Mouse (Mus musculus): ENCODE results near the gene Litaf. TPM values are rescaled to one million over a fixed set of nuclear protein-coding genes. Genes with fewer than 3 reads are reported as not detected.
"Not testable (repeated sequence)": the region's sequence is repeated elsewhere in the genome, so short reads cannot be mapped to it uniquely, and the experiment has no call there.

Gene Litaf
- polyA plus RNA-seq, 1 experiment from 2014 or later = 69.5 TPM

GRCm38 (mm10) chr16:11016353-11016752, 49.6 kb downstream of the Litaf start:
- TF ChIP-seq CTCF (IDR thresholded peaks at IDR 0.05; ENCODE audit: low read depth) (no peak), EP300 (optimal IDR thresholded peaks at IDR 0.05) (no peak)
- peak; percentile 88 for ATAC-seq (ENCODE audit: low FRiP score, low TSS enrichment)
- Histone ChIP-seq H3K36me3 (ENCODE audit: control insufficient read depth, insufficient read depth, low read length) (no peaks in the 10 kb centered on the region), H3K27ac (replicated peaks) (peak overlapping the region; percentile 18; the same call in 1 of the 2 replicates), H3K9ac (ENCODE audit: low read length) (no peak overlapping the region), H3K4me3 (ENCODE audit: low read depth, low read length) (no peak overlapping the region), H3K4me1 (replicated peaks; ENCODE audit: control insufficient read depth, insufficient read depth) (peaks cover 2% of the 10 kb centered on the region; the same call in 1 of the 2 replicates), H3K27me3 (ENCODE audit: control insufficient read depth, insufficient read depth, low read length) (no peaks in the 10 kb centered on the region), H3K9me3 (ENCODE audit: control insufficient read depth, low read length) (no peaks in the 10 kb centered on the region), H3K4me2 (replicated peaks; ENCODE audit: low read depth) (no peak overlapping the region)
- 52% methylated on average over 4 of the region's 4 CpGs for WGBS
- DNase-seq (ENCODE audit: low spot score) = no peak

DNA sequence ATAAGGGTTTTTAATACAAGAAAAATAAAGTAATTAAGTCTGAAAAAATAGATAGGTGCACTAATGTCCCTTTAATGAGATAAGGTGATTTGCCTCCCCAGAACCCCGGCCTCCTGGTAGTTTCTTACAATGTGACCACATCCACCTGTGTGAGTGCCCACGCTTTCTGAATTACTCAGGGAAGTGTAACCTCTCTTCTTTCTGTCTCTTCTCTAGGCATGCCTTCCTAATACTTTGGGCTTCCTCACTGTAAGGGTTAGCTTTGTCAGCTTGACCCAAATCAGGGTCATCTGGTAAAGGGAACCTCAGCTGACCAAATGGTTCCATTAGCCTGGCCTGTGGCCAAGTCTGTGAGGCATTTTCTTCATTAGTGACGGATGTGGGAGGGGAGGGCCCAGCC, 51.5 kb downstream of the Litaf start:
- 78% methylated on average over 3 of the region's 3 CpGs for WGBS
- Histone ChIP-seq H3K4me2 (replicated peaks; ENCODE audit: low read depth) (no peak overlapping the region), H3K27ac (replicated peaks) (no peak overlapping the region), H3K36me3 (ENCODE audit: control insufficient read depth, insufficient read depth, low read length) (no peaks in the 10 kb centered on the region), H3K9me3 (ENCODE audit: control insufficient read depth, low read length) (no peaks in the 10 kb centered on the region), H3K9ac (ENCODE audit: low read length) (no peak overlapping the region), H3K27me3 (ENCODE audit: control insufficient read depth, insufficient read depth, low read length) (no peaks in the 10 kb centered on the region), H3K4me1 (replicated peaks; ENCODE audit: control insufficient read depth, insufficient read depth) (peaks cover 2% of the 10 kb centered on the region; the same call in 1 of the 2 replicates), H3K4me3 (ENCODE audit: low read depth, low read length) (no peak overlapping the region)
- TF ChIP-seq CTCF (IDR thresholded peaks at IDR 0.05; ENCODE audit: low read depth) = no peak
- no peak for TF ChIP-seq EP300 (optimal IDR thresholded peaks at IDR 0.05)
- ATAC-seq (ENCODE audit: low FRiP score, low TSS enrichment) (no peak), DNase-seq (ENCODE audit: low spot score) (no peak)

DNA sequence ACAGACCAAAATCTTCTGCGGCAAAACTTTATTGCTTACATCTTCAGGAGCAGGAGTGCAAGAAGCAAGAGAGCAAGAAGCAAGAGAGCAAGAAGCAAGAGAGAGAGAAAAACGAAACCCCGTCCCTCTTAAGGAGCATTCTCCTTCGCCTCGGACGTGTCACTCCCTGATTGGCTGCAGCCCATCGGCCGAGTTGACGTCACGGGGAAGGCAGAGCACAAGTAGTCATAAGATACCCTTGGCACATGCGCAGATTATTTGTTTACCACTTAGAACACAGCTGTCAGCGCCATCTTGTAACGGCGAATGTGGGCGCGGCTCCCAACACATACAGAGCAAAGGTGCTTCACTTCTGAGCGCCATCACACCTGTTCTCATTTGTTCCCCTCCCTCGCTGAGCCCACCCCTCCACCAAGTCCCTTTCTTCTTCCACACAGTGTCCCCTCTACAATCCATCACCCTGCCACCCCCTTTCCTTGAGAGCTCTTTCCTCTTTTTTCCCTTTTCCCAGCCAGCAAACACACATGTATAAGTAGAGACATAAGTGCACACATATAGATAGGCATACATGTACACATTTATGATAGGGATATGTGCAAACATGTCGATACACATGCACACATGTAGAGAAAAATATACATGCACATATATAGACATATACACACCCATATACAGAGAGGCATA, 52.4 kb downstream of the Litaf start:
- not testable (repeated sequence) for DNase-seq (ENCODE audit: low spot score); H3K9me3 ChIP-seq (ENCODE audit: control insufficient read depth, low read length); H3K4me2 ChIP-seq (replicated peaks; ENCODE audit: low read depth); H3K4me1 ChIP-seq (replicated peaks; ENCODE audit: control insufficient read depth, insufficient read depth); H3K4me3 ChIP-seq (ENCODE audit: low read depth, low read length); H3K36me3 ChIP-seq (ENCODE audit: control insufficient read depth, insufficient read depth, low read length); H3K27ac ChIP-seq (replicated peaks); H3K9ac ChIP-seq (ENCODE audit: low read length); H3K27me3 ChIP-seq (ENCODE audit: control insufficient read depth, insufficient read depth, low read length); ATAC-seq (ENCODE audit: low FRiP score, low TSS enrichment)
- WGBS = 80% methylated on average over 11 of the region's 19 CpGs

DNA sequence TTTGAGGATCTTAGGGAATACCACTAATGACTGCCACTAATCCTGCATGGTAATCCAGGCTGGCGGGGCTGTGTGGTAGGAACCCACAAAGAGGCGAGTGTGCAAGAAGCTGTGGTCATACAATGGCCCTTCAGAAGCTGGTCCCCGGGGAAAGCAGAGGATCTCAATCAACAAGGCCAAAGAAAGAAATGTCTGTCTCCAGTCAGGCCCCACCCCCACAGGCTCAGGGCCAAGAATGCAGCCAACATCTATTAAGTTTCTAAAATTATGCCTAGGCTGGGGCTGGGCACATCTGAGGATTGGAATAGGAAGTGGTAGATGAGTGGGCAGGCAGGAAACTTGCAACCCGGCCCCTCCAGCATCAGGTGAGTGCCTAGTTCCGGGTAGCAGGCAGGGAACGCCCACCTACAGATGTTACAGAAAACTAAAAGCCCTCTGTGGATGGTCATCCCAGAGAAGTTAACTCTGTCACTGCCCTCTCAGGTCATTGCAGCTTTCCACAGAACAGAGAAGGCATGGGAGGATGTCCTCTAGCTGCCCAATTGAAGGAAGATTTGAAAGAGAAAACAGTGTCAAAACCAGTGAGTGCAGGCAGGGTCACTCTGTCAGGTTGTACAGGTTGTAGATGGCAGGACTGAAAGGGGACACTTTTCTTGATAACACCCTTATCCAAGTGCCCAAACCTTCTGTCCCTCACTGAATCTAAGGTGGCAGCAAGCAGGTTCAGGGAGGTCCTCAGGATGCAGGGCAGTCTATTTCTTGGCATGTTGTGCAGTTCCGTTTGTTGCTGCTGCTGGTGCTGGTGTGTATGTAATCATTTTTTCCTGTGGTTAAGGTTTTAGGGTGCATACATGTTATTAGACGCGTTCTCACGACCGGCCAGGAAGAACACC, 53.1 kb downstream of the Litaf start:
- DNase-seq (ENCODE audit: low spot score) = peak; percentile 41
- TF ChIP-seq CTCF (IDR thresholded peaks at IDR 0.05; ENCODE audit: low read depth) = no peak
- TF ChIP-seq EP300 (optimal IDR thresholded peaks at IDR 0.05) = no peak
- Histone ChIP-seq H3K4me2 (replicated peaks; ENCODE audit: low read depth) (no peak overlapping the region), H3K36me3 (ENCODE audit: control insufficient read depth, insufficient read depth, low read length) (no peaks in the 10 kb centered on the region), H3K27me3 (ENCODE audit: control insufficient read depth, insufficient read depth, low read length) (no peaks in the 10 kb centered on the region), H3K9me3 (ENCODE audit: control insufficient read depth, low read length) (no peaks in the 10 kb centered on the region), H3K4me3 (ENCODE audit: low read depth, low read length) (no peak overlapping the region), H3K27ac (replicated peaks) (no peak overlapping the region), H3K4me1 (replicated peaks; ENCODE audit: control insufficient read depth, insufficient read depth) (no peaks in the 10 kb centered on the region; the same call in none of the 2 replicates), H3K9ac (ENCODE audit: low read length) (no peak overlapping the region)
- WGBS = 59% methylated on average over 11 of the region's 11 CpGs
- ATAC-seq (ENCODE audit: low FRiP score, low TSS enrichment) = no peak

DNA sequence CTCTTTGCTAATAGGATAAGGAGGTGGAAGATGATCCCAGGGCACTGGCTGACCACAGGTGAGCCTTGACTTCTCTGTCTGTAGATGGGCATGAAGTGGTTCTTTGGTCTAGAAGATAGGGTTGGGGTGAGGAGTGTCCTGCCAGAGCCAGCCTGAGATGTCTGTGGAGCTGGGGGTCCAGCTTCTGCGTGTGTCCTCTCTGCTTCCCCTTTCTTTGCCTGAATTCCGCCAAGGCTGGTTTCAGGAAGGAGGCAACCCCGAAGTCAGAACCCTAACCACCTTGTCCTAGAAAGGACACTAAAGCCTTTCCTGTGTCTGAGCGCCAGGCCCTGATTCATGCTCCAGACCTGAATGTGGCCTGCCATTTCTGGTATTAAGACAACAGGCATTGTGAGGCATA, 54.0 kb downstream of the Litaf start:
- Histone ChIP-seq H3K9me3 (ENCODE audit: control insufficient read depth, low read length) (no peaks in the 10 kb centered on the region), H3K9ac (ENCODE audit: low read length) (no peak overlapping the region), H3K4me3 (ENCODE audit: low read depth, low read length) (no peak overlapping the region), H3K4me2 (replicated peaks; ENCODE audit: low read depth) (no peak overlapping the region), H3K27ac (replicated peaks) (no peak overlapping the region), H3K27me3 (ENCODE audit: control insufficient read depth, insufficient read depth, low read length) (no peaks in the 10 kb centered on the region), H3K4me1 (replicated peaks; ENCODE audit: control insufficient read depth, insufficient read depth) (no peaks in the 10 kb centered on the region; the same call in none of the 2 replicates), H3K36me3 (ENCODE audit: control insufficient read depth, insufficient read depth, low read length) (no peaks in the 10 kb centered on the region)
- no peak for TF ChIP-seq EP300 (optimal IDR thresholded peaks at IDR 0.05)
- no peak for DNase-seq (ENCODE audit: low spot score)
- WGBS = 88% methylated on average over 4 of the region's 4 CpGs
- no peak for ATAC-seq (ENCODE audit: low FRiP score, low TSS enrichment)

- no peaks in the 10 kb centered on the region for H3K36me3 ChIP-seq (ENCODE audit: control insufficient read depth, insufficient read depth, low read length)
- ATAC-seq (ENCODE audit: low FRiP score, low TSS enrichment) = no peak
- no peak overlapping the region for H3K27ac ChIP-seq (replicated peaks)
- WGBS = 84% methylated on average over 2 of the region's 2 CpGs
- no peak overlapping the region for H3K9ac ChIP-seq (ENCODE audit: low read length)
- H3K27me3 ChIP-seq (ENCODE audit: control insufficient read depth, insufficient read depth, low read length) = no peaks in the 10 kb centered on the region
- no peak overlapping the region for H3K4me2 ChIP-seq (replicated peaks; ENCODE audit: low read depth)
- no peaks in the 10 kb centered on the region for H3K9me3 ChIP-seq (ENCODE audit: control insufficient read depth, low read length)
- H3K4me1 ChIP-seq (replicated peaks; ENCODE audit: control insufficient read depth, insufficient read depth) = no peaks in the 10 kb centered on the region; the same call in none of the 2 replicates
- no peak for DNase-seq (ENCODE audit: low spot score)
- H3K4me3 ChIP-seq (ENCODE audit: low read depth, low read length) = no peak overlapping the region
- TF ChIP-seq CTCF (IDR thresholded peaks at IDR 0.05; ENCODE audit: low read depth) = no peak
- TF ChIP-seq EP300 (optimal IDR thresholded peaks at IDR 0.05) = no peak
Observed at GRCm38 (mm10) chr16:11011206-11011605, 54.8 kb downstream of the Litaf start.

Data from stomach, postnatal 0 days (tissue).